ENCODE assay signal across 7 mouse cellular contexts in genomic region chr12:40016648-40017460, GRCm38 (mm10). TPM values are rescaled to one million over a fixed set of nuclear protein-coding genes. Genes with fewer than 3 reads are reported as not detected.
DNase-seq lines count a peak whose midpoint lies in the region; ATAC-seq lines count a peak whose summit lies in the region.

No protein-coding gene starts in this region.

- DNase-seq in MN1 (ENCODE audit: low spot score), result peak; percentile 53
- peak; percentile 6 to 16 for DNase-seq in frontal cortex, postnatal 36 days (ENCODE audit: low spot score in 2 of 2)
- DNase-seq in spleen, postnatal 10 days (ENCODE audit: low spot score in 2 of 2), result peak; percentile 52 to 61

- no peaks in the 10 kb centered on the region for H3K9me3 ChIP-seq in hindbrain, embryonic 13.5 days
- no peaks in the 10 kb centered on the region for H3K9me3 ChIP-seq in limb, embryonic 13.5 days
- H3K9me3 ChIP-seq in midbrain, embryonic 12.5 days, result no peaks in the 10 kb centered on the region

- peak overlapping the region; percentile 42 for H3K4me2 ChIP-seq in hindbrain, embryonic 13.5 days
- H3K4me2 ChIP-seq in limb, embryonic 13.5 days (replicated peaks), result peak overlapping the region; percentile 65
- peak overlapping the region; percentile 38 for H3K4me2 ChIP-seq in midbrain, embryonic 12.5 days (replicated peaks)

- peak; percentile 51 for ATAC-seq in hindbrain, embryonic 13.5 days (ENCODE audit: low FRiP score)
- ATAC-seq in limb, embryonic 13.5 days (ENCODE audit: low FRiP score, low read depth), result peak; percentile 84; the same call in 1 of the 2 replicates
- no peak for ATAC-seq in midbrain, embryonic 12.5 days (ENCODE audit: low FRiP score, low read depth)

- peak overlapping the region; percentile 46 for H3K9ac ChIP-seq in hindbrain, embryonic 13.5 days
- peak overlapping the region; percentile 51 for H3K9ac ChIP-seq in limb, embryonic 13.5 days
- 0 out of 2 replicates have a peak overlapping the region, but pooled peaks have one; percentile 20 for H3K9ac ChIP-seq in midbrain, embryonic 12.5 days (replicated peaks)

- peak overlapping the region; percentile 97 for H3K27ac ChIP-seq in brown adipose tissue, adult 24 weeks (replicated peaks; ENCODE audit: low read depth, low read length)
- peak overlapping the region; percentile 52 for H3K27ac ChIP-seq in hindbrain, embryonic 13.5 days
- peak overlapping the region; percentile 73 for H3K27ac ChIP-seq in limb, embryonic 13.5 days
- no peak overlapping the region for H3K27ac ChIP-seq in midbrain, embryonic 12.5 days (replicated peaks)

- peaks cover 9% of the 10 kb centered on the region; the same call in 1 of the 2 replicates for H3K4me1 ChIP-seq in brown adipose tissue, adult 24 weeks (ENCODE audit: control insufficient read depth, insufficient read depth, insufficient read length, low read length)
- H3K4me1 ChIP-seq in hindbrain, embryonic 13.5 days (replicated peaks), result peaks cover 11% of the 10 kb centered on the region; the same call in 1 of the 2 replicates
- peaks cover 14% of the 10 kb centered on the region for H3K4me1 ChIP-seq in limb, embryonic 13.5 days
- H3K4me1 ChIP-seq in midbrain, embryonic 12.5 days, result peaks cover 7% of the 10 kb centered on the region

- H3K36me3 ChIP-seq in hindbrain, embryonic 13.5 days, result no peaks in the 10 kb centered on the region
- H3K36me3 ChIP-seq in limb, embryonic 13.5 days, result no peaks in the 10 kb centered on the region
- no peaks in the 10 kb centered on the region for H3K36me3 ChIP-seq in midbrain, embryonic 12.5 days

- peak overlapping the region; percentile 45 for H3K4me3 ChIP-seq in brown adipose tissue, adult 24 weeks (ENCODE audit: insufficient read depth, low read depth, low read length)
- H3K4me3 ChIP-seq in hindbrain, embryonic 13.5 days, result peak overlapping the region; percentile 19; the same call in 1 of the 2 replicates
- peak overlapping the region; percentile 43 for H3K4me3 ChIP-seq in limb, embryonic 13.5 days
- H3K4me3 ChIP-seq in midbrain, embryonic 12.5 days, result peak overlapping the region; percentile 10; the same call in 1 of the 2 replicates

- no peaks in the 10 kb centered on the region for H3K27me3 ChIP-seq in hindbrain, embryonic 13.5 days
- H3K27me3 ChIP-seq in limb, embryonic 13.5 days, result no peaks in the 10 kb centered on the region
- no peaks in the 10 kb centered on the region for H3K27me3 ChIP-seq in midbrain, embryonic 12.5 days

- 48% methylated on average over 19 of the region's 19 CpGs for WGBS in hindbrain, embryonic 13.5 days
- WGBS in limb, embryonic 13.5 days, result 14% methylated on average over 19 of the region's 19 CpGs
- 48% methylated on average over 19 of the region's 19 CpGs for WGBS in midbrain, embryonic 12.5 days

RNA-seq across cellular contexts. Expression of gene Arl4a, which starts 21.0 kb away (rescaled TPM):
- 184 and 204 TPM in 2 replicates for polyA plus RNA-seq in brown adipose tissue, adult 24 weeks (2012; ENCODE audit: insufficient read depth, insufficient read length, missing spikeins)
- 122 and 139 TPM in 2 replicates for polyA plus RNA-seq in hindbrain, embryonic 13.5 days (2015; fragmentation: Nextera tagmentation; extraction: Ambion mirVana)
- 55.4 and 55.8 TPM in 2 replicates for polyA plus RNA-seq in limb, embryonic 13.5 days (2015; fragmentation: Nextera tagmentation; extraction: Ambion mirVana)
- polyA plus RNA-seq in midbrain, embryonic 12.5 days (2016; fragmentation: Nextera tagmentation; extraction: Ambion mirVana), result 89.2 and 98.3 TPM in 2 replicates
